Mouse (Mus musculus) brain, embryonic 14.5 days (tissue): ENCODE measurements around the gene Klf16.

Source experiments
- CTCF ChIP-seq: fragments of 200-500 bp; IDR thresholded peaks from 2 replicates; pipeline ENCODE4 v1.5.1; 2012; ENCODE audit warnings: inconsistent platforms, mild to moderate bottlenecking, moderate library complexity, borderline replicate concordance; ENCODE audit not compliant: insufficient read depth, insufficient read length; ENCODE audit errors: extremely low read depth
- POLR2A ChIP-seq: fragments of 200-500 bp; IDR thresholded peaks from 2 replicates; pipeline ENCODE4 v1.6.1; 2012; ENCODE audit warnings: mild to moderate bottlenecking, inconsistent platforms, borderline replicate concordance; ENCODE audit not compliant: poor library complexity, insufficient read depth, insufficient read length, severe bottlenecking; ENCODE audit errors: extremely low read depth

- TF ChIP-seq CTCF (no peak), POLR2A (no peak)
Observed at GRCm38 (mm10) chr10:80614351-80614750, 37.2 kb upstream of the Klf16 start.
